Mouse (Mus musculus): ENCODE data around the gene Olfr1051. TPM values are rescaled to one million over a fixed set of nuclear protein-coding genes. Genes with fewer than 3 reads are reported as not detected.

The Olfr1051 gene
- not detected for total RNA-seq (2023)

GRCm38 (mm10) chr2:86278988-86279387 is at the start of gene Olfr1051:
Gene Olfr1051, minus strand, starts transcription at chr2:86279088.

DNA sequence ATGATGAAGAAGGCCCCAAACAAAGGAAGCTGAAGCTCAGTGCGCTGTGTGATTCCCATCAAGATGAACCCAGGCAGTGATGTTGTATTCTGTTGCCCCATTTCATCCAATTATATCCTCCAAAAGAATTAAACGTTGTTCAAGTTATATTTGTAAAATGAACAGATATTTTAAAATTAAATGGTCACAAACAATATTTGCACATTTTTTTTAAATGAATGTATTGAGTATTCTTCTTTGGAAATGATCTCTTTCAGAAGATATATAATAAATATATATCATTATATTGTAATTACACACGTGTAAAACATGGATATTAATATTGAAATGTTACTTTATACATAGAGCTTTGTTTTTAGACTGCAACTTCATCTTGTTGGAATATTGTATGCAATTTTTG is 36.3 kb upstream of the Olfr1051 start, which contains the start of gene Olfr1053:
Olfr1053 (minus strand) TSS at position 101 of the 400 bp plus-strand sequence.

DNA sequence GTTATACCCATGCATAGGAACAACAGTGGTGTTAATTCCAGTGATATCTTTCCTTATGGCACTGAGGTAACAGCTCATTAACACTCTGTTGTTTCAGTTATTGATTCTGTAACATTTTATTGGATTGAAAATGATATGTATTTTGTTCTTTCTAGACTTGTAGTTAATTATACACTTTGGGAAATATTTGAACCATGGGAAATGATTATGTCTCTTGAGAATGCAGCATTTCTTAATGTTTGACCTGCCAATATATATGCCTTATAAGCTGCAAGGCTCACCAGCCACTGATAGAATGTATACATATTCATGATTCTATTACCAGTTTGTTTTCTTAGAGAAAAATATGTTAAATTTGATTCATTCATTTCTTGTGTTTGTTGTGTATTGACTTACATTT is 13.3 kb upstream of the Olfr1051 start, which contains the start of gene Olfr1052:
Olfr1052 (plus strand) TSS at position 301 of the 400 bp plus-strand sequence.

DNA sequence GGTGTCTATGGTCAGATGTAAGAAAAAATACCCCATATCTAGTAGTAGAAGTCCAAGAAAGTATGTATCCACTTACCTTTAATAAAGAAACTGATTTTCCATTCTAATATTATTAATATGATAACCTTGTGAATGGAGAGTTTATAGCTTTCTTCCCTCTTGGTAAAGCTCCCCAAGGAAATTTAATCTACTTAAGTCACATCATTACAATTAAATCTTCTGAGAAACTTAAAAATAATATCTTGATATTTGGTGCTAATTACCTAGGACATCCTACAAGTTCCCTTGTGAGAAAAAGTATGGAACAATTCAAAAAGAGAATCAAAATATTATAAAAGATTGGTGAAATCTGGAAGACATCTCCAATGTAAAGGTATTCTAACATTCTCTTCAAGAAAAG is 20.7 kb downstream of the Olfr1051 start, which contains the start of gene Olfr1049:
Olfr1049 (minus strand) TSS at position 101 of the 400 bp plus-strand sequence.

GRCm38 (mm10) chr2:86240189-86240588 is 38.7 kb downstream of the Olfr1051 start, which contains the start of gene Olfr1048:
Gene Olfr1048, minus strand, starts transcription at chr2:86240289.

DNA sequence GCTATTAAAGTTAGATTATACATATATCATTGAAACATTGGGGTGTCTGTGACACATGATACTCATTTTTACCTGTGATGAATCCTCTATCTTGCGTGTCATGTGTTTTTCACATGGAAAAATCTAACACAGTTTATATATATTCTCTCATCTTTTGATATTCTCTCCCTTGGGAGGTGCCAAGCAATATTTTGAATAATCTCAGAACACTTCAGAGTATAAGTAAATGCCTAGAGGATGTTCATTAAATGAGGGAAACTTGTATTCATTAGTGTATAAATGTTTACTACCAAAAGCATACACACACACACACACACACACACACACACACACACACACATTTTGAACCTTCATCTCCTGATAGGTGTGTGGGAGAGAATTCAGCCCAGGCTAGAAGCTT is 47.6 kb downstream of the Olfr1051 start, which contains the start of gene Olfr1047:
Olfr1047 (minus strand) TSS at position 101 of the 400 bp plus-strand sequence.

Other genes starting within 250 kb of the Olfr1051 start
- gene Olfr1034, start 233.2 kb downstream of the Olfr1051 start, total RNA-seq (2023): not detected
- not detected for gene Olfr1036, start 205.1 kb downstream of the Olfr1051 start, total RNA-seq (2023)
- not detected for gene Olfr1037, start 191.7 kb downstream of the Olfr1051 start, total RNA-seq (2023)
- not detected for gene Olfr1039, start 143.2 kb downstream of the Olfr1051 start, total RNA-seq (2023)
- gene Olfr1040, start 132.4 kb downstream of the Olfr1051 start, total RNA-seq (2023): not detected
- not detected for gene Olfr1042, start 117.2 kb downstream of the Olfr1051 start, total RNA-seq (2023)
- not detected for gene Olfr1043, start 111.6 kb downstream of the Olfr1051 start, total RNA-seq (2023)
- not detected for gene Olfr1044, start 101.3 kb downstream of the Olfr1051 start, total RNA-seq (2023)
- gene Olfr52, start 93.4 kb downstream of the Olfr1051 start, total RNA-seq (2023): not detected
- gene Olfr1045, start 76.1 kb downstream of the Olfr1051 start, total RNA-seq (2023): not detected
- not detected for gene Olfr1046, start 59.8 kb downstream of the Olfr1051 start, total RNA-seq (2023)
- gene Olfr1047, start 47.7 kb downstream of the Olfr1051 start, total RNA-seq (2023): not detected
- gene Olfr1048, start 38.8 kb downstream of the Olfr1051 start, total RNA-seq (2023): not detected
- gene Olfr1049, start 20.8 kb downstream of the Olfr1051 start, total RNA-seq (2023): not detected
- not detected for gene Olfr1052, start 13.4 kb upstream of the Olfr1051 start, total RNA-seq (2023)
- gene Olfr1053, start 36.2 kb upstream of the Olfr1051 start, total RNA-seq (2023): not detected
- not detected for gene Olfr1054, start 56.3 kb upstream of the Olfr1051 start, total RNA-seq (2023)
- not detected for gene Olfr1055, start 71.2 kb upstream of the Olfr1051 start, total RNA-seq (2023)
- not detected for gene Olfr1056, start 83.4 kb upstream of the Olfr1051 start, total RNA-seq (2023)
- gene Olfr1057, start 99.3 kb upstream of the Olfr1051 start, total RNA-seq (2023): not detected
- not detected for gene Olfr1058, start 109.5 kb upstream of the Olfr1051 start, total RNA-seq (2023)
- gene Olfr1061, start 135.0 kb upstream of the Olfr1051 start, total RNA-seq (2023): not detected
- not detected for gene Olfr1062, start 147.7 kb upstream of the Olfr1051 start, total RNA-seq (2023)
- gene Olfr1065, start 171.5 kb upstream of the Olfr1051 start, total RNA-seq (2023): not detected
- gene Olfr1066, start 177.2 kb upstream of the Olfr1051 start, total RNA-seq (2023): not detected
- not detected for gene Olfr228, start 208.3 kb upstream of the Olfr1051 start, total RNA-seq (2023)
- gene Olfr1076, start 229.4 kb upstream of the Olfr1051 start, total RNA-seq (2023): not detected

Data from CD4-positive naive resting alpha-beta T cell, adult 57 days (primary cell).